Mouse (Mus musculus): ENCODE data around the gene Prkrip1. TPM values are rescaled to one million over a fixed set of nuclear protein-coding genes. Genes with fewer than 3 reads are reported as not detected.

Prkrip1 gene
- 55.9 and 83.2 TPM in 2 replicates for polyA plus RNA-seq (2012; rRNA removed)

GRCm38 (mm10) chr5:136198474-136199391 lies at the start of gene Prkrip1:
Prkrip1 (minus strand) TSS chr5:136198963.

DNA sequence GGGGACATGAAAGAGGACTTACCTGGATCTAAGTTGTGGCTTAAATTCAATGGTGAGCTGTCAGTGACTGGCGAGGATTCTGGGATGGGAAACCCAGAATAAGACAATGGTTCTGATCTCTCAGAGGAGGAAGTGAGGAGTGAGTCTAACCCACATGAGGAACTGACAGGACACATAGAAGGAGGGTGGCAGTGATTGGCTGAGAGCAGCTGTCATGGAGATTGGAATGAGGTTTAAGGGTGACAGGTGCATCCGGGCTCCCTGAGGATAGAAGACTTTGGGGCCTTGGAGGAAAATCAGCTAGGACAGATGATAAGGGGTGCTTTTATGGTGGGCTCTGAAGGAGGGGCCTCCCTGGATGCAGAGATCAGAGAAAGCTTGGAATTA lies 47.7 kb upstream of the Prkrip1 start, which contains the start of gene Sh2b2:
Sh2b2 (minus strand) TSS at position 105 of the 387 bp plus-strand sequence.

DNA sequence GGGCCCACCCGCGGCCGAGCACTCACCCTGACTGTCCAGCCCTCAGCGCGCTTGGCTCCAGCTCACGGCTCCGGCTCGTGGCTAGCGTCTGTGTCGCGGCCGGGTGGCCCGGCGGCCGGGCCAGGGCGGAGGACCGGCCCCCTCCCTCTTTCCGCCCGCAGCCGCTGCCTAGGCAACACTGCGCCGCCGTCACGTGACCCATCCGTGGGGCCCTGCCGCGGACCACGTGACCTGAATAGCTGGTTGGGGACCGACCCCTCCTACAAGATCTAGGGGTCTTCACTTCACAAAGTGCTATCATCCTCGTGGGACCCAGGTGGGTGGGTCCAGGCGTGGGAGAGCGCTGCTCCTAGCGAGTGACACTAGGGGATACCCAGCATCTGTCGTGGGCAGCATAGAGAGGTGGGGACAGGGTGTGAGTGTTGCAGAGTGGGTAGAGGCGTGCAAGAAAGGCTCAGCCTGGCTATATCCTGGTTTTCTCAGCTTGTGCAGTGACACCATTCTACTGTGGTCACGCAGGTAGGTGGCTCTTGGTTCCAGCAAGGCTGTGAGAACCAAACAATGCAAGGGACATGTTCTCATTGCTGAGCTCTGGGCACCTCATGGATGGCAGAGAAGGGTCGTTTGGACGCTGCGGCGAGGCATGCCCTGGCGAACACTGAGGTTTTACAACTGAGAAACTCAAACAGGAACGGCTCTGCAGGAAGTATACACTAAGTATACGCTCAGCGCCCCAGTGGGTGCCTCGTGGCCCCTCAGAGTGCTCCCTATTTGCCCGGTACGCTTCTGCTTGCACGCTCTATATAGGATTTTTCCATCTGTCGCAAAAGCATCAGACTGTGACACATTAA lies 28.0 kb downstream of the Prkrip1 start, which contains the start of gene Orai2:
Orai2 (minus strand) TSS at position 202 of the 851 bp plus-strand sequence.

DNA sequence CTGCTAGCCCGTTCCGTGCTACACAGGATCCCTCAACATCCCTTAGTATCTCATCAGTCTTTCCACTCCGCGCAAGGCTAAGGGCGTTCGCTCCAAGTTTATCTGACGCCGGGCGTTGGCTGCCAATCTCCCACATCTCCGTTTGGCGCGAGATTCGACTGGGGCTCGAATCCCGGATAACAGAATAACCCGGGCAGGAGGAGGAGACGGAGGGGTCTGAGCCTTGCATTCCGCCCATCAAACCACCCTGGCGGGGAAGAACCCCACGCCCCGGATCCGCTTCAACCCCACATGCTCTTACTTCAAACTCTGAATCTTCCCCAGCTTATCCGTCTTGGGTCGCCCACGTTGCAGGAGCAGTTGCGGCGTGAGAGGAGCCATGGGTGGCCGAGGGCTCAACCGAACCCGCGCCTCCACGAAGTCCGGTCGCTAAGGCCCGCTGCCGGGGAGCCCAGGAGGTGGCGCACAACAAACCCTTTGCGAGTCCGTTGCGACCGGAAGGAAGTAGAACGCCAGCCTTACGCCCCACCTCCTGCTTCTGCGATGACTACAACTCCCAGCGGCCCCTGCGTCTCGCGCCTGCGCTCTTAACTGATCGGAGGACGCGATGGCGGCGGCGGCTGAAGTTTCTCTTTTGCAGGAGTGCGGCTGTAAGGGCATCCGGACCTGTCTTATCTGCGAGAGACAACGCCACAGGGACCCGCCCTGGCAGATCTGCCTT lies 63.0 kb downstream of the Prkrip1 start, which contains the start of the genes Lrwd1 and Alkbh4:
Lrwd1 (minus strand) TSS at position 504 of the 721 bp plus-strand sequence.
Alkbh4 (plus strand) TSS at position 576 of the 721 bp plus-strand sequence.

Other genes starting within 250 kb of the Prkrip1 start
- gene Ssc4d, start 224.4 kb downstream of the Prkrip1 start, polyA plus RNA-seq (2012; rRNA removed), result 1.3 and 4.9 TPM in 2 replicates
- gene Zp3, start 218.9 kb downstream of the Prkrip1 start, polyA plus RNA-seq (2012; rRNA removed), result 0.09 and 0.10 TPM in 2 replicates
- 17.9 and 23.2 TPM in 2 replicates for gene Dtx2, start 204.2 kb downstream of the Prkrip1 start, polyA plus RNA-seq (2012; rRNA removed)
- 1.2 and 5.9 TPM in 2 replicates for gene Upk3b, start 160.5 kb downstream of the Prkrip1 start, polyA plus RNA-seq (2012; rRNA removed)
- 0.40 and 1.4 TPM in 2 replicates for gene Upk3bl, start 144.5 kb downstream of the Prkrip1 start, polyA plus RNA-seq (2012; rRNA removed)
- 9.6 and 11.6 TPM in 2 replicates for gene Rasa4, start 115.0 kb downstream of the Prkrip1 start, polyA plus RNA-seq (2012; rRNA removed)
- 60.6 and 156 TPM in 2 replicates for gene Polr2j, start 82.3 kb downstream of the Prkrip1 start, polyA plus RNA-seq (2012; rRNA removed)
- gene Lrwd1, start 62.9 kb downstream of the Prkrip1 start, polyA plus RNA-seq (2012; rRNA removed), result 57.3 and 57.6 TPM in 2 replicates
- gene Alkbh4, start 62.8 kb downstream of the Prkrip1 start, polyA plus RNA-seq (2012; rRNA removed), result 18.0 and 18.6 TPM in 2 replicates
- gene Orai2, start 28.2 kb downstream of the Prkrip1 start, polyA plus RNA-seq (2012; rRNA removed), result 11.4 and 12.2 TPM in 2 replicates
- gene Sh2b2, start 47.6 kb upstream of the Prkrip1 start, polyA plus RNA-seq (2012; rRNA removed), result 16.6 and 22.4 TPM in 2 replicates

Data from central nervous system, embryonic 11.5 days (tissue).